Comparison of ENCODE assay signal across 7 mouse cellular contexts in genomic region chr17:26972703-26973574, GRCm38 (mm10). TPM values are rescaled to one million over a fixed set of nuclear protein-coding genes. Genes with fewer than 3 reads are reported as not detected.
DNase-seq lines count a peak whose midpoint lies in the region; ATAC-seq lines count a peak whose summit lies in the region.

Gene Zbtb9, plus strand, starts transcription at chr17:26973167.

- no peaks in the 10 kb centered on the region for H3K27me3 ChIP-seq in embryonic facial prominence, embryonic 12.5 days
- no peaks in the 10 kb centered on the region for H3K27me3 ChIP-seq in limb, embryonic 11.5 days (ENCODE audit: control insufficient read depth, insufficient read depth, low read length)
- no peaks in the 10 kb centered on the region for H3K27me3 ChIP-seq in midbrain, embryonic 14.5 days (ENCODE audit: control insufficient read depth, insufficient read depth, low read length)

- H3K4me2 ChIP-seq in embryonic facial prominence, embryonic 12.5 days (replicated peaks): peak within 1 kb of the TSS; percentile 97
- H3K4me2 ChIP-seq in limb, embryonic 11.5 days (ENCODE audit: low read depth, severe bottlenecking): peak within 1 kb of the TSS; percentile 89
- H3K4me2 ChIP-seq in midbrain, embryonic 14.5 days (ENCODE audit: low read length): peak within 1 kb of the TSS; percentile 92

- H3K4me3 ChIP-seq in embryonic facial prominence, embryonic 12.5 days: peak within 1 kb of the TSS; percentile 83
- peak within 1 kb of the TSS; percentile 64 for H3K4me3 ChIP-seq in limb, embryonic 11.5 days (ENCODE audit: low read depth, low read length)
- H3K4me3 ChIP-seq in midbrain, embryonic 14.5 days (replicated peaks; ENCODE audit: low read depth, low read length): peak within 1 kb of the TSS; percentile 79

- H3K36me3 ChIP-seq in embryonic facial prominence, embryonic 12.5 days: peaks cover 44% of the 10 kb centered on the region
- H3K36me3 ChIP-seq in limb, embryonic 11.5 days (ENCODE audit: control insufficient read depth, insufficient read depth, low read length): peaks cover 18% of the 10 kb centered on the region
- peaks cover 61% of the 10 kb centered on the region for H3K36me3 ChIP-seq in midbrain, embryonic 14.5 days (ENCODE audit: control insufficient read depth, insufficient read depth, low read length)

- DNase-seq in adrenal gland, postnatal 25 days: peak; percentile 96
- DNase-seq in heart, adult 11 months: peak; percentile 100
- DNase-seq in kidney, adult 18-20 months: peak; percentile 95
- peak; percentile 96 for DNase-seq in limb, embryonic 11.5 days (ENCODE audit: low spot score)
- DNase-seq in midbrain, embryonic 14.5 days: peak; percentile 97
- peak; percentile 93 to 95 for DNase-seq in spleen, adult 18-20 months

- WGBS in embryonic facial prominence, embryonic 12.5 days: under 1% methylated on average over 75 of the region's 75 CpGs
- under 1% methylated on average over 75 of the region's 75 CpGs for WGBS in limb, embryonic 11.5 days
- under 1% methylated on average over 74 of the region's 75 CpGs for whole genome bisulfite sequencing in midbrain, embryonic 14.5 days

- H3K27ac ChIP-seq in embryonic facial prominence, embryonic 12.5 days: peak within 1 kb of the TSS; percentile 92
- peak within 1 kb of the TSS; percentile 79 for H3K27ac ChIP-seq in limb, embryonic 11.5 days (replicated peaks; ENCODE audit: low read depth, low read length)
- peak within 1 kb of the TSS; percentile 71 for H3K27ac ChIP-seq in midbrain, embryonic 14.5 days (replicated peaks; ENCODE audit: low read depth, low read length)

- H3K9me3 ChIP-seq in embryonic facial prominence, embryonic 12.5 days: no peaks in the 10 kb centered on the region
- no peaks in the 10 kb centered on the region for H3K9me3 ChIP-seq in limb, embryonic 11.5 days (ENCODE audit: control insufficient read depth, low read length)
- no peaks in the 10 kb centered on the region for H3K9me3 ChIP-seq in midbrain, embryonic 14.5 days (ENCODE audit: control insufficient read depth, low read length)

- H3K4me1 ChIP-seq in embryonic facial prominence, embryonic 12.5 days: peaks cover 28% of the 10 kb centered on the region
- H3K4me1 ChIP-seq in limb, embryonic 11.5 days (ENCODE audit: control insufficient read depth, insufficient read depth, low read length): peaks cover 18% of the 10 kb centered on the region
- H3K4me1 ChIP-seq in midbrain, embryonic 14.5 days (ENCODE audit: control insufficient read depth, insufficient read depth, low read length): peaks cover 23% of the 10 kb centered on the region

- peak within 1 kb of the TSS; percentile 81 for H3K9ac ChIP-seq in embryonic facial prominence, embryonic 12.5 days
- H3K9ac ChIP-seq in limb, embryonic 11.5 days (ENCODE audit: low read length): peak within 1 kb of the TSS; percentile 78
- peak within 1 kb of the TSS; percentile 72 for H3K9ac ChIP-seq in midbrain, embryonic 14.5 days (replicated peaks; ENCODE audit: low read length)

- peak; percentile 98 for ATAC-seq in embryonic facial prominence, embryonic 12.5 days (ENCODE audit: insufficient number of reproducible peaks, insufficient read depth, low FRiP score, low TSS enrichment)
- peak; percentile 98 for ATAC-seq in limb, embryonic 11.5 days (ENCODE audit: insufficient number of reproducible peaks, low FRiP score, low TSS enrichment, low read depth)
- peak; percentile 99 for ATAC-seq in midbrain, embryonic 14.5 days (ENCODE audit: low FRiP score, low TSS enrichment)

RNA-seq across cellular contexts. Expression of gene Zbtb9, which starts in this region (rescaled TPM):
- total RNA-seq in adrenal gland, postnatal 25 days (2021): 5.1 and 8.0 TPM in 2 replicates
- 16.1 and 17.1 TPM in 2 replicates for polyA plus RNA-seq in embryonic facial prominence, embryonic 12.5 days (2016; fragmentation: Nextera tagmentation; extraction: Ambion mirVana)
- polyA plus RNA-seq in limb, embryonic 11.5 days (2014; fragmentation: Nextera tagmentation; extraction: Ambion mirVana): 11.5 and 14.0 TPM in 2 replicates
- 8.7 and 11.3 TPM in 2 replicates for polyA plus RNA-seq in midbrain, embryonic 14.5 days (2014; fragmentation: Nextera tagmentation; extraction: Ambion mirVana)

Comparison
In these comparisons a context has a peak if more than half of its experiments do, and no peak if none do; other contexts are left out.
1. Peak in every context shown above with its lines: DNase-seq, ATAC-seq, H3K4me3 ChIP-seq and H3K27ac ChIP-seq.